ENCODE assay signal across 7 mouse cellular contexts in the genomic region with DNA sequence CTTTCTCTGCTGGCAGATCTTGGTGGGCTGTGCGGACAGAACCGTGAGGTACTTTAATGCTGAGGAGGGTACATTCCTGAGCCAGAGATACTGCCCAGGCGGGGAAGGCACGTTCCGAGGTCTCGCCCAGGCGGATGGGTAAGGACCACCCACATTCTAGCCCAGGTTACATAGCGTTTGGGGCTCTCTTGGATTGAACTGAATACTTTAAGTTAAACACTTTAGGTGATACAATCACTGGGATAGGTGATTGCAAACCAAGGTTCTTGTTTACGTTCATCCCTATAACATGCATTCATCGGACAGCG. TPM values are rescaled to one million over a fixed set of nuclear protein-coding genes. Genes with fewer than 3 reads are reported as not detected.
A peak's percentile ranks its signal among the peaks of the same experiment; 100 is the strongest.
DNase-seq lines count a peak whose midpoint lies in the region; ATAC-seq and TF ChIP-seq lines count a peak whose summit lies in the region.

No protein-coding gene starts in this region.

- 3% methylated on average over 11 of the region's 11 CpGs for WGBS in lung, postnatal 0 days
- WGBS in embryonic facial prominence, embryonic 15.5 days = 2% methylated on average over 11 of the region's 11 CpGs
- WGBS in limb, embryonic 12.5 days = 3% methylated on average over 11 of the region's 11 CpGs
- WGBS in small intestine, adult 2 months = 2% methylated on average over 11 of the region's 11 CpGs

- ATAC-seq in lung, postnatal 0 days = no peak
- ATAC-seq in embryonic facial prominence, embryonic 15.5 days (ENCODE audit: insufficient number of reproducible peaks, low FRiP score, low TSS enrichment, low read depth) = no peak
- no peak for ATAC-seq in limb, embryonic 12.5 days (ENCODE audit: insufficient number of reproducible peaks, insufficient read depth, low FRiP score, low TSS enrichment, low read depth)

- peak overlapping the region; percentile 84 for H3K4me2 ChIP-seq in lung, postnatal 0 days (replicated peaks; ENCODE audit: low read depth, low read length)
- H3K4me2 ChIP-seq in embryonic facial prominence, embryonic 15.5 days (replicated peaks) = peak overlapping the region; percentile 86
- peak overlapping the region; percentile 84 for H3K4me2 ChIP-seq in limb, embryonic 12.5 days

- H3K4me1 ChIP-seq in lung, postnatal 0 days (ENCODE audit: insufficient read depth, low read depth, low read length) = peaks cover 7% of the 10 kb centered on the region; the same call in 1 of the 2 replicates
- peaks cover 15% of the 10 kb centered on the region for H3K4me1 ChIP-seq in embryonic facial prominence, embryonic 15.5 days
- H3K4me1 ChIP-seq in limb, embryonic 12.5 days (replicated peaks) = peaks cover 12% of the 10 kb centered on the region
- H3K4me1 ChIP-seq in small intestine, adult 2 months (ENCODE audit: control insufficient read depth, insufficient read depth, insufficient read length, low read length) = no peaks in the 10 kb centered on the region

- H3K36me3 ChIP-seq in lung, postnatal 0 days (ENCODE audit: insufficient read depth, low read length) = no peaks in the 10 kb centered on the region; the same call in 1 of the 2 replicates
- H3K36me3 ChIP-seq in embryonic facial prominence, embryonic 15.5 days = peaks cover 30% of the 10 kb centered on the region
- peaks cover 33% of the 10 kb centered on the region for H3K36me3 ChIP-seq in limb, embryonic 12.5 days
- peaks cover 13% of the 10 kb centered on the region for H3K36me3 ChIP-seq in small intestine, adult 2 months (ENCODE audit: control insufficient read depth, insufficient read depth, low read length)

- no peaks in the 10 kb centered on the region for H3K9me3 ChIP-seq in lung, postnatal 0 days (ENCODE audit: low read length)
- H3K9me3 ChIP-seq in embryonic facial prominence, embryonic 15.5 days (replicated peaks) = no peaks in the 10 kb centered on the region
- no peaks in the 10 kb centered on the region for H3K9me3 ChIP-seq in limb, embryonic 12.5 days

- H3K4me3 ChIP-seq in lung, postnatal 0 days (ENCODE audit: low read depth, low read length) = peak overlapping the region; percentile 73
- peak overlapping the region; percentile 90 for H3K4me3 ChIP-seq in embryonic facial prominence, embryonic 15.5 days (replicated peaks)
- H3K4me3 ChIP-seq in limb, embryonic 12.5 days (replicated peaks) = peak overlapping the region; percentile 89
- H3K4me3 ChIP-seq in small intestine, adult 2 months (ENCODE audit: low read depth, low read length) = peak overlapping the region; percentile 69

- no peak for TF ChIP-seq POLR2A in small intestine, adult 2 months (IDR thresholded peaks at IDR 0.05; ENCODE audit: low read depth, low read length)

- peak overlapping the region; percentile 58 for H3K9ac ChIP-seq in lung, postnatal 0 days (replicated peaks; ENCODE audit: low read depth)
- peak overlapping the region; percentile 79 for H3K9ac ChIP-seq in embryonic facial prominence, embryonic 15.5 days
- H3K9ac ChIP-seq in limb, embryonic 12.5 days (replicated peaks) = peak overlapping the region; percentile 79

- TF ChIP-seq EP300 in lung, postnatal 0 days (IDR thresholded peaks at IDR 0.05) = no peak

- DNase-seq in lung, postnatal 0 days (ENCODE audit: low spot score) = no peak
- DNase-seq in lung, postnatal 25 days (ENCODE audit: low spot score) = no peak
- DNase-seq in adrenal gland, postnatal 14 days = no peak
- DNase-seq in thymus, postnatal 4 days = no peak

- no peak for TF ChIP-seq CTCF in lung, postnatal 0 days (IDR thresholded peaks at IDR 0.05)
- TF ChIP-seq CTCF in small intestine, adult 2 months (IDR thresholded peaks at IDR 0.05; ENCODE audit: extremely low read depth, insufficient read length, insufficient replicate concordance, low read depth, low read length) = no peak

- H3K27me3 ChIP-seq in lung, postnatal 0 days (replicated peaks; ENCODE audit: insufficient read depth, low read length) = no peaks in the 10 kb centered on the region
- H3K27me3 ChIP-seq in embryonic facial prominence, embryonic 15.5 days = no peaks in the 10 kb centered on the region
- H3K27me3 ChIP-seq in limb, embryonic 12.5 days = no peaks in the 10 kb centered on the region
- H3K27me3 ChIP-seq in small intestine, adult 2 months (ENCODE audit: control insufficient read depth, insufficient read depth, low read length) = no peaks in the 10 kb centered on the region

- H3K27ac ChIP-seq in lung, postnatal 0 days (ENCODE audit: low read length) = no peak overlapping the region
- peak overlapping the region; percentile 77 for H3K27ac ChIP-seq in embryonic facial prominence, embryonic 15.5 days (replicated peaks)
- peak overlapping the region; percentile 66; the same call in 1 of the 2 replicates for H3K27ac ChIP-seq in limb, embryonic 12.5 days
- H3K27ac ChIP-seq in small intestine, adult 2 months (ENCODE audit: insufficient read depth, low read depth, low read length) = no peak overlapping the region

RNA-seq across cellular contexts. Expression of a gene that starts 0.5 kb away (rescaled TPM):
- 45.3 and 48.7 TPM in 2 replicates for polyA plus RNA-seq in lung, postnatal 0 days (2015; fragmentation: Nextera tagmentation; extraction: Ambion mirVana)
- 89.0 and 90.8 TPM in 2 replicates for polyA plus RNA-seq in embryonic facial prominence, embryonic 15.5 days (2015; fragmentation: Nextera tagmentation; extraction: Ambion mirVana)
- polyA plus RNA-seq in limb, embryonic 12.5 days (2016; fragmentation: Nextera tagmentation; extraction: Ambion mirVana) = 92.4 and 96.6 TPM in 2 replicates
- 12.1 and 17.5 TPM in 2 replicates for polyA plus RNA-seq in small intestine, adult 2 months (2012; rRNA removed)
- 50.8 and 68.2 TPM in 2 replicates for total RNA-seq in adrenal gland, postnatal 14 days (2021)

RNA-seq across cellular contexts. Expression of a gene that starts 4.4 kb away (rescaled TPM):
- polyA plus RNA-seq in lung, postnatal 0 days (2015; fragmentation: Nextera tagmentation; extraction: Ambion mirVana) = 0.75 and 0.82 TPM in 2 replicates
- polyA plus RNA-seq in embryonic facial prominence, embryonic 15.5 days (2015; fragmentation: Nextera tagmentation; extraction: Ambion mirVana) = 0.70 and 1.2 TPM in 2 replicates
- polyA plus RNA-seq in limb, embryonic 12.5 days (2016; fragmentation: Nextera tagmentation; extraction: Ambion mirVana) = 2.7 and 3.5 TPM in 2 replicates
- polyA plus RNA-seq in small intestine, adult 2 months (2012; rRNA removed) = not detected in 2 replicates
- total RNA-seq in adrenal gland, postnatal 14 days (2021) = 2.3 and 2.4 TPM in 2 replicates

RNA-seq across cellular contexts. Expression of a gene that starts 5.1 kb away (rescaled TPM):
- 130 and 143 TPM in 2 replicates for polyA plus RNA-seq in lung, postnatal 0 days (2015; fragmentation: Nextera tagmentation; extraction: Ambion mirVana)
- 168 and 175 TPM in 2 replicates for polyA plus RNA-seq in embryonic facial prominence, embryonic 15.5 days (2015; fragmentation: Nextera tagmentation; extraction: Ambion mirVana)
- 168 and 169 TPM in 2 replicates for polyA plus RNA-seq in limb, embryonic 12.5 days (2016; fragmentation: Nextera tagmentation; extraction: Ambion mirVana)
- 31.7 and 65.9 TPM in 2 replicates for polyA plus RNA-seq in small intestine, adult 2 months (2012; rRNA removed)
- 77.9 and 90.8 TPM in 2 replicates for total RNA-seq in adrenal gland, postnatal 14 days (2021)

RNA-seq across cellular contexts. Expression of a gene that starts 12.9 kb away (rescaled TPM):
- polyA plus RNA-seq in lung, postnatal 0 days (2015; fragmentation: Nextera tagmentation; extraction: Ambion mirVana) = 91.8 and 97.9 TPM in 2 replicates
- 122 and 128 TPM in 2 replicates for polyA plus RNA-seq in embryonic facial prominence, embryonic 15.5 days (2015; fragmentation: Nextera tagmentation; extraction: Ambion mirVana)
- 114 and 115 TPM in 2 replicates for polyA plus RNA-seq in limb, embryonic 12.5 days (2016; fragmentation: Nextera tagmentation; extraction: Ambion mirVana)
- 132 and 391 TPM in 2 replicates for polyA plus RNA-seq in small intestine, adult 2 months (2012; rRNA removed)
- 178 and 199 TPM in 2 replicates for total RNA-seq in adrenal gland, postnatal 14 days (2021)

RNA-seq across cellular contexts. Expression of a gene that starts 20.8 kb away (rescaled TPM):
- 88.8 and 89.7 TPM in 2 replicates for polyA plus RNA-seq in lung, postnatal 0 days (2015; fragmentation: Nextera tagmentation; extraction: Ambion mirVana)
- 175 and 192 TPM in 2 replicates for polyA plus RNA-seq in embryonic facial prominence, embryonic 15.5 days (2015; fragmentation: Nextera tagmentation; extraction: Ambion mirVana)
- polyA plus RNA-seq in limb, embryonic 12.5 days (2016; fragmentation: Nextera tagmentation; extraction: Ambion mirVana) = 219 and 237 TPM in 2 replicates
- 13.3 and 25.4 TPM in 2 replicates for polyA plus RNA-seq in small intestine, adult 2 months (2012; rRNA removed)
- 110 and 120 TPM in 2 replicates for total RNA-seq in adrenal gland, postnatal 14 days (2021)

Comparison
In these comparisons a context has a peak if more than half of its experiments do, and no peak if none do; other contexts are left out.
1. H3K27ac ChIP-seq: peak in embryonic facial prominence, embryonic 15.5 days (single experiment) and limb, embryonic 12.5 days (single experiment); none in lung, postnatal 0 days (single experiment) and small intestine, adult 2 months (single experiment).
2. Peak in every context shown above with its lines, with median percentiles within 50 percentile points of each other: H3K4me2 ChIP-seq, H3K4me3 ChIP-seq and H3K9ac ChIP-seq.